Mouse (Mus musculus): ENCODE measurements around the gene Rbfox1.

- TF ChIP-seq CTCF (IDR thresholded peaks at IDR 0.05) (no peak), POLR2A (IDR thresholded peaks at IDR 0.05; ENCODE audit: insufficient read depth, low read depth, low read length) (no peak), EP300 (IDR thresholded peaks at IDR 0.05; ENCODE audit: insufficient read depth, low read depth, low read length) (no peak)
These were observed 270.4 kb downstream of the Rbfox1 start for GRCm38 (mm10) chr16:6155556-6155955.
